Mouse (Mus musculus): Measurements from ENCODE around the gene Copg1.

The Copg1 gene

DNA sequence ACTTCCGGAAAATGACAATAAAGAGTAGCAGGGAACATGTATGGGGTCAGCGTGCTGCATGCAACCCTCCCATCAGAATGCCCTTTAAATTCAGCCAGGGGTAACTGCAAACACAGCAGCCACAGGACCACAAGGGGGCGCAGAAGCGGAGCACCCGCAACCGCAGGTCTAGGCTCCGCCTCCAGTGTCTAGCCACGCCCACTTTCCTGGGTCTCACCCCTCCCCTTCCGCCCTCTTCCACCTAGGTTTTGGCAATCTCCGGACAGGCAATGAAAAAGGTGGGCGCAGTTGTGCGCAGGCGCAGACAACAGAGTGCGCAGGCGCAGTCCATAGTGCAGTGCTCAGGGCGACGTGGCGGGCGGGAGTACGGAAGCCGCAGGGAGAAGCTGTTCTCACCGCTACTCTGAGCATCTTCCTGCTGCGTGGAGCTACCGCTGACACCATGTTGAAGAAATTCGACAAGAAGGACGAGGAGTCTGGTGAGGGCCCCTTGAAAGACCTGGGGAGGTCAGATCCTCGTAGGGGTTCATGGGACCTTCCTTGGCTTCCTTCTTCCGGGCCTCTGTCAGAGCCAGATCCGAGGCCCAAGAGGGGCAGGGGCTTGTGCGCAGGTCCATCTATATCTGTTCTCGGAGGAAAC is at the start of gene Copg1:
TSS of gene Copg1 (plus strand) at position 221 of the 640 bp plus-strand sequence.
- DNase-seq: peak; percentile 99

DNA sequence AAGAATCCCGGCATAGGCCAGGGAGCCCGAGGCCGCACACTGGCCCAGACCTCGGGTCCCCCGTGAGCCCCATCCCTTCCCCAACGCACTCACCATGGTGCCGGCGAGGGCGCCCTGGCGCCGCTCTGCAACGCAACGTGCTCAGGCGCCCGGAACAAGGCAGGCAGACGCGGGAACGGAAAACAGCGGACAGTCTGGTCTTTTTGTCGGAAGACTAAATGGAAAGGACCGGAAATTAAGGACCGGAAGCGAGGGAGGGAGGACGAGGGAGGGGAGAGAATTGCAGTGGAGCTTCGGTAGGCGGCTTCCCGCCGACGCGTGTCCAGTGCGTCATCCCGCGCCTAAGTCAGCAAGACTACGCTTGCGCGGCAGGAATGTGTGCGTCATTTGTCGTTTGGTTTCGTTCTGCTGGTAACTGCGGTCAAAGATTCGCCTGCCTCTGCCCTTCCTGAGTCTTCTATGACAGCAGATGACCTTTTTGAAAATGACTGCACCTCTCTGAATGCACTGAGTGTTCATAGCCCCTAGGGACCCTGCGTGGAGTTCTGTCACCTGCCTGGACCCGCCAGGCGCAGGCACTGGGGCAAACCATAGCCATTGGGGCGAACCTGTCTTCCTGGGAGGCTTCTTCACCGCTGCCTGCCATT is 48.9 kb upstream of the Copg1 start, which contains the start of gene Isy1:
TSS of gene Isy1 (minus strand) at position 248 of the 647 bp plus-strand sequence.
- DNase-seq: peak; percentile 96

DNA sequence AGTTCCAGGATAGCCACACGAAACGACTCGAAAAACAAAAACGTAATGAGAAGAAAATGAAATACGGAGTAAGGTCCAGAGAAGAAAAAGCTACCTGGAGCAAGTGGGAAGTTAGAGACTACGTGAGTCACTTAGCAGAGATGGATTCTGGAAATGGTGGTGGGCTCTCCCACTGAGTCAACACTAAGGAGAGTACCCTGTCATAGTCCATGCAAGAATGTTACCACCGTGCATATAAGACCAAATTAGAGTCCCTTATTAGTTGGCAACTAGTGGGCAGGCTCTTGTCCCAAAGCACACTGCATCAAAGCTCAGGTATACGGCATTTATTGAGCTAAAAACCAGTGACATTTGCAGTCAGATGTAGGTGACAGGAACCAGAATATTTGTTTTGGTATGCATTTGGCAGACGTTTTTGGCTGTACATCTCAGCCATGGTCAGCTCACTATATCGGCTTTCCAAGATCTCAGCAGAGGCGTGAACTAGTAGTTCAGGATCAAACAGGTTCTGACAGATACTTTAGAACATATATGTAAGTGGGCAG is 47.7 kb upstream of the Copg1 start:
- no peak for DNase-seq

DNA sequence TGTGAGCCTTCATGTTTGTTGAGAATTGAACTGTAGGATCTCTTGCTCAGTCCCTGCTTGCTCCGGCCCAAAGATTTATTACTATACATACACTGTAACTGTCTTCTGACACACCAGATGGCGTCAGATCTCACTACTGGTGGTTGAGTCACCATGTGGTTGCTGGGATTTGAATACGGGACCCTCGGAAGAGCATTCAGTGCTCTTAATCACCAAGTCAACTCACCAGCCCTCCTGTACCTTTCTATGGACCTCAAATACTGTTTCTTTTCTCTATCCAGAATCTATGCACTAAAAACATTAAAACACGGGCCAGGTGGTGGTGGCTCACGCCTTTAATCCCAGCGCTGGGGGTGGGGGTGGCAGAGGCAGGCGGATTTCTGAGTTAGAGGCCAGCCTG is 46.0 kb upstream of the Copg1 start:
- no peak for DNase-seq

DNA sequence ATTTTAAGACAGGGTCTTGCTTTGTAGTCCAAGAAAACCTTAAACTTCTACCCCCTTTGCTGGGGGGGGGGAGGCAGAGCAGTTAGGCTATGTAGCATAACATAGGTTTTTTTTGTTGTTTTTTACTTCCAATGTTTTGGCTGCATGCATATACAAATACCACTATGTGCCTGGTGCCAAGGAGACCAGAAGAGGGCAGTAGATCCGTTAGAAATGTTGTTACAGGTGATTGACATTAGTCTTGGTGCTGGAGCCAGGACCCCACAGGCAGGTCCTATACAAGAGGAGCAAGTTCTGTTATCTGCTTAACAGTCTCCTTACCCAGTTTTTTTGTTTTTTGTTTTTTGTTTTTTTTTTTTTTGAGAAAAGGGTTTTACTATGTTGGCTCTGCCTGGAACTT is 45.4 kb upstream of the Copg1 start:
- no peak for DNase-seq

DNA sequence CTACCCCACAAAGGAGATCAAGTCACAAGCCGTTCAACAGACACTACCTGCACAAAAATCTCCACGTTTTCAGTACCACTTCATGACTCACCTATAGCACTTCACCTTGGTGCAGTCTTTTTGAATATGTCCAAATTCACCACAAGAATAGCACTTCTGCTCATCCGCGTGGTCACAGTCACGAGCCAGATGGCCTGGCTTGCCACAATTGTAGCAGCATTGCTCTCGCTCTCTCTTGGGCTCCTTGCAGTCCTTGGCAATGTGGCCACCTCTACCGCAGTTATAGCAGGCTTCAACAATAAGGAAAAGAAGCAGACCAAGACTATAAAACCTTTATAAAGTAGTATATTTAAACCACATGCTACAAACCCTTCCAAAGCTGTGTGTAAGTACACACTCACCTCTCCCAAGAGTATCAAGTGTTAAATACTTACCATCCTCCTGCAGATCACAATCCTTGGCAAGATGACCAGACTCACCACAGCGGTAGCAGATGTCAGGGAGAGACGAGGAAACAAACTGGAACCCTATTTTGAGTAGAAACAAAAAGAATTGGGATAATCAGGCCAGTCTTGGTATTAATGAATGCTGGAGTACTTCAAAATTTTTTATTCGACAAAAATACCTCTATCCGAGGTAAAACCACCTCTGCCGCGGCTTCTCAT is 42.5 kb upstream of the Copg1 start:
- peak; percentile 72 for DNase-seq

DNA sequence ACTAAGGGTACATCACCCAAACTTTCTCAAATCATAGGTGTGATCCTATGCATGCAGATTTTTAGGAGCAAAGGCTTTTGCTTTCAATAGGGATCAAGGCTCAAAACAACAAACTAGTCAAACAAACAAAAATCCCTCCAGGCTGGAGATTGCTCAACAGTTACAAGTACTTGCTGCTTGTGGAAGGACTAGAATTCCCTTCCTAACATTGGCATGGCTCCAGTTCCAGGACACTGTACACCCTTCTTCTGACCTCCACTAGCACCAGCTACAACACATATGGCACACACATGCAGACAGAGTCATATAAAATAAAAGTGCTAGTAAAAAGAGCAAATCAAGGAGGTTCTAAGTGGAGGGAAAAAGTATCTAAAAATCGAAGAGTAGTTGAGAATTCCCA is 40.8 kb upstream of the Copg1 start:
- no peak for DNase-seq

DNA sequence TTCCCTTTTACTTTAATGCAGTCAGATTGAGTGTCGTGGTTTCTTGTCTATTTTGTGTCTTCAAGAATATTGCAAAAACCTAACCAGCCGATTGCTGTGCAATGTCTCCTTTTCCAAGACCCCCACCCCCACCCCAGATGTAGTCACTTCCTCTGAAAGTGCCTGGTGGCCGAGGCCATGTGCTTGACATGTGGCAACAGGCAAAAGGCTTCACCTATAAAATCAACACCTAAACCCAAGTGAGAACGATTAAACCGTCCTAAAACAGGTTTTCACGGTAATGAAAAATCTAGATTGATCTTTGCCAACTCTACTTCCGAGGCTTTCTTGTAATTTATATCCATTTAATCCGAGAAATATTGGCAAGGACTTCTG is 37.8 kb upstream of the Copg1 start:
- no peak for DNase-seq

DNA sequence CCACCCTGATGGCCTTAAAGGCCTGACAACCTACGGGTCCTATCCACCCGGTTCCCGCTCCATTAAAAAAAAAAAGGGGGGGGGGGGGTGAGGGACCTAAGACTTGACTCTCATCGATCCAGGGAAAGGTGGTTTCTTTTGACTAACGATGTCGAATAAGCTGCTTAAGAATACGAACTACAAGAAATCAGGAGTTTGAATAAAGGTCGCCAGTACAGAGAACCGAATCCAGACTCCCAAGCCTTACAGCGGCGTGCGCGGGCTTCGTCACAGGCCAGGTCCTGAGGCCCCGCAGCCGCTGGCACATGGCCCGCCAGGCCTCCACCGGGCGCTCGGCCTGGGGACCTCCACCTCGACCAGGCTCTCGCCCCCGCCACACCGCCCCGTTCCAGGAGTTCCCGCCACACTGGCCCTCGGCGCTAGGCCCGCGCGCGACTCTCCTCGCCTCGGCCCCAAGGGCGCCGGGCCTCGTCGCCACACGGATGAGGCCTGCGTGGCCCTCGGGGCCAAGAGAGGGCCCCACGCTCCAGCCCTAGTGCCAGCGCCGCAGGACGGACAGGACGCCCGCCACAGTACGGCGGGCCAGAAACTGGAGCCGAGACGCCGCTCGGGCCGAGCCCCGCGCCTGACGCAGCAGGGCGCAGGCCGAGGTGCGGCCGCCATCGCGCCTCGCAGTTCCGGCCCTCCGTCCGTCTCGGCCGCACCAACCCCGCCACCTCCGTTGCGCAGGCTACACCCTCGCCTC is 37.3 kb upstream of the Copg1 start:
- DNase-seq: peak; percentile 77

DNA sequence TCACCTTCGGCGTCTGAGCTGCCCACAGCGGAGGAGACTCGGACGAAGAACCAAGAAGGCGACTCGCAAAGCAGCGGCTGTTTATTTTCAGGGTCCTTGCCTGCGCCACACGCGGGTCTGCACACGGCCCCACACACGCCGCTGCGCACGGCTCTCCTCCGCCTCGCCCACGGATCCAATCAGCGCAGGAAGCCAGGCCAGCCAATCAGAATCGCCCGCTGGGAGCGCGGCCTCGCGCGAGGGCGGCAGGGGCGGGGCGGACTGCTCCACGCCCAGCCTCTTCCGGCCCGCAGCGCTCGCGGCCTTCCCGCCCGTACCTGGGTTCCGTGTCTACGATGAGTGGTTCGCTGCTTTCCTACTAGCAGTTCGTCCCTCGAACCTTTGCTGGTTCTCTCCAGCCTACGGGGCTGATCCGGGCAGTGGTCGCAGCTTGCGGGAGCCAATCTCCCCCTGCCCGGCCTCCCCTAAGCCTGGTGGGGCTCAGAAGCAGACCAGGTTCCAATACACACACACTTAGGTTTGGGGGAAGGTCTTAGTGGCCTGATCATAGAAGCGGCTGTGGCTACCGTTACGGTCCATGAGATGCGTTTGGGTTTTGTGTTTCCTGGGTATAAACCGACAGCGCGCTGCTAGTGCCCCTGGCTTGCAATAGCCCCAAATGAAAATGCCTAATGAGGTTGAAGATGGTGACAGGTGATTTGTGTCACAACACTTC is 36.6 kb upstream of the Copg1 start, which contains the start of gene Cnbp:
TSS of gene Cnbp (minus strand) at position 207 of the 715 bp plus-strand sequence.
- DNase-seq: peak; percentile 97

DNA sequence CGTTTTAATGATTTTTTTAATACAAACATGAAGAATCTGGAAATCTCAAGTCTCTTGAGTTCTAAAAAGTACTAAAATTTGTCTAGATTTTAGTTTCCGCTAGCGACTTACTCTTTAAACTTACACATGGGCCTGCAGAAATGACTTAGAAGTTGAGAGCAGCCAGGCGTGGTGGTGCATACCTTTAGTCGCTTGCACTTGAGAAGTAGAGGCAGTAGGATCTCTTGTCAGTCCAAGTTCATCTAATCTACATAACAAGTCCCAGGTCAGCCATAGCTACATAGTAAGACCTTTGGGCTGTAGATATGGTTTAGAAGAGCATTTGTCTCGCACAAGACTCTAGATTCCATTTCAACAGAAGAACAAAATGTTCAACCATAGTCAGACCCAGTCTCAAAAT is 35.7 kb upstream of the Copg1 start:
- no peak for DNase-seq

DNA sequence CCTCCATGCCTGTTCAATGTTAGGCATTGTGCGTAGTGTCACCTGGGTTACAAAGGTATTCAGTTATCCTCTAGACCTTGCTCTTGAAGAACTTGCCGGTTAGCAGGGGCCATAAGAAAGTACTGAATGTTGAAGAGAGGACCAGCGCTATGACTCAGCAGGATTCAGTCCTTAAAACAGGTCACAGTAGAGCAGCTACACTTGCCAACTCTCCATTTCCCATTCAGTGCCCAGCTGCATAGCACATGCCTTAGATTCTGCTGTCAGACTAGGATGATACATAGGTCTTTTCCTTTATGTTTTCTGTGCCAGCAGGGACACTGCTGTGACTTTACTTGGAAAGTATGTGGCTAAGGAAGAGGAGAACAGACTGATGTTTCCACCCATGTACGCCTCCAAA is 34.2 kb upstream of the Copg1 start:
- no peak for DNase-seq

DNA sequence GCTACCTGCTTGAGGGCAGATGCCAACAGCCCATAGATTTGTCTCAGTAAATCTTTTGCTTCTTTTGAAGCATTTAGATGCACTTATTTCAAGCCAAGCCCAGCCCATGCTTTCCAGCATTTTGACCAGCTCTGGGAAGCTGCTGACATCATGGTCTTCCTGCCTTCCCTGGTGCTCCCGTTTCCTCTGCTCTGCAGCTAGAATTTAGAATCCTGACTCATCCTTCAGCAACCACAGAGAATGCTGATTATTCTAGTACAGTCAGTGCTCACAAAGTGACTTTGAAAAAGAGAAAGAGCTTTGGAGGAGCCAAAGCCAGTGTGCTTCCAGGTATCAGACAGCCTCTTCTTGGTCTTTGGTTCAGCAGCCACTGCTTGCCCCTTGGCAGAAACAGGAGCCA is 30.5 kb upstream of the Copg1 start:
- no peak for DNase-seq

DNA sequence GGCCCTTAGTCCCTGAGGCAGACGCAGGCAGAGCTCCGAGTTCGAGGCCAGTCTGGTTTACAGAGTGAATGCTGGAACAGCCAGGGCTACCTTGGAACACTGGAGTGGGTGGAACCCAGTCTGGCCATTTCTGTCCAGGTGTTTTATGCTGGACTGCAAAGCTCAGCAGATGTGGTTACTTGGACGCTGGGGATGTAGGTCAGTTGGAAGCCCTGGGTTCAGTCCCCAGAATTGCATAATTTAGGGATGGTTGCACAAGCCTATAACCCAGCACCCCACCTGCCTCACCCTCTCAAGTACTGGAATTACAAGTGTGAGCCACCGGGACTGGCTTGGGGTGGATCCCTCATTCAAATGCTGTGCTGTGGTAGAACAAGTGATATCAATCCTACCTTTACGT is 21.4 kb upstream of the Copg1 start:
- DNase-seq: no peak

DNA sequence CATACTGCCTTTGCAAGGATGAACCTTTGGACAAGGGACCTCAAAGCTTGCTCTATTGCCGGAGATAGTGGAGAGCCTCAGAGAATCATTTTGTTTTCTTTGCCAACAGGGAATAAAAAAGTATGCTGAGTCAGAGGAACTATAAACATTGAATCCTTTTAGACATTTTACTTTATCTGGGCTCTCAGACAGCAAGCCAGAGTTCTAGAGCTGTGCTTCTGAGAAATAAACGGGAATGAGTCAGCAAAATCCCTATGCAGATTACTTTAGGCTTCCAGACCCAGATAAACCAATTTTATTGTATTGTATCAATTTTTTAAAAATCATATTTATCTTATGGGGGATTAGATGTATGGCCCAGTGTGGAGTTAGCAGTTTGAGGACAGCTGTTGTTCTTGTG is 20.4 kb upstream of the Copg1 start:
- no peak for DNase-seq

DNA sequence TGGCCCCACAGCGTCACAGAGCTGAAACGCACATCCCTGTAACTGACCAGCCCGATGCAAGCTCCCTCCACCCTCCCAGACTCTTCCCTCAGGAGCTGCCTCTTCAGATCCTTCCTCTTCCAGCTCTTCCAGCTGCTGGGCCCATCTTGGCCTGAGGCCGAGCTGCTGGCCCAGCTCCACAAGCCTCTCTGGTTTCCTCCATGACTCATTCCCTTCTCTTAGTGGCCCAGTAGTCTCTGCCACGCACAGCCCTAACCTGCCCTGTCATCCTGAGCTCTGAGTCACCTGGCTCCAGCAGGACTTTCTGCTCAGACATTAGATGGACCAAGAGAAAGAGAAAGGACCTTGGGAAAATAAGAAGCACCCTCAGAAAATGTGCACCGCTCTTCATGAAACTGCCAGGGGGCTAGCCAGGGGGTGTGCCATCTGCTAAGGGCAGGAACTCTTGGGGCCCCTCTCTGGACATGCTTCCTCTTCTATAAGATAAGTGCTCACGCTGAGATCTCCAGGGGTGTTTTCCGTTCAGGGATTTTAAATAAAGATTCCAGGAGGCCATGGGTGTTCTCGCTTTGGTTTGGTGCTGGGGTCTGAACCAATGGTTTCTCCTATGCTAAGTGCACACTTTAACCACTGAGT is 18.6 kb upstream of the Copg1 start:
- no peak for DNase-seq

DNA sequence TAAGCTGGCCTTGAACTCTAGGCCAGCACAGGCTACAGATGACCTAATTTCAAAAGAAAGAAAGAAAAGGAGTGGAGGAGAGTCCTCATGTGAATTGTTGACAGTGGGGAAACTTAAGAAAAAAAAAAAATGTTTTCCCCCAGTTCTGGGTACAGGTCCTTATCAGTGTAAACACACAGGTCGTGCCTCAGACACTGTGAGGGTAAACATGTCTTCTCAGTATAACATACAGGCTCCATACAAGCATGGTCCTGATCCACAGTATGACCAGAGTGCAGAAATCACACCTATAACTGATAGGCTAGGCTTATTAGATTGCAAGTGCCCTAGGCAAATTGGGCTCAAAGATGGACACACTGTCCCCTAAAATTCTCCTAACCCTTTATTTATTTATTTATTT is 17.2 kb upstream of the Copg1 start:
- DNase-seq: no peak

DNA sequence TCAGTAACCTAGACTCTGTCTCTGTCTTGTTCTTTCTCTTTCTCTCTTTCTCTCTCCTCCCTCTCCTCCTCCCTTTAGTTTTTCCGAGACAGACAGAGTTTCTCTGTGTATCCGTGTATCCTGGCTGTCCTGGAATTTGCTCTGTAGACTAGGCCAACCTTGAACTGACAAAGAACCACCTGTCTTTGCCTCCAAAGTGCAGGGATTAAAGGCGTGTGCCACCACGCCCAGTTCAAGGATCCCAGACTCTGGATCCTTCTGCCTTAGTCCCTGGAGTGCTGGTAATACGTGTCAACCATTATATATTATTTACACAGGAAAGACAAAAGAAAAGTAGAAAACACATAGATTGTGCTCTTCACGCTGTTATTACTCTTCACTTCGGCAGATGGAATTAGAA is 16.4 kb upstream of the Copg1 start:
- no peak for DNase-seq

DNA sequence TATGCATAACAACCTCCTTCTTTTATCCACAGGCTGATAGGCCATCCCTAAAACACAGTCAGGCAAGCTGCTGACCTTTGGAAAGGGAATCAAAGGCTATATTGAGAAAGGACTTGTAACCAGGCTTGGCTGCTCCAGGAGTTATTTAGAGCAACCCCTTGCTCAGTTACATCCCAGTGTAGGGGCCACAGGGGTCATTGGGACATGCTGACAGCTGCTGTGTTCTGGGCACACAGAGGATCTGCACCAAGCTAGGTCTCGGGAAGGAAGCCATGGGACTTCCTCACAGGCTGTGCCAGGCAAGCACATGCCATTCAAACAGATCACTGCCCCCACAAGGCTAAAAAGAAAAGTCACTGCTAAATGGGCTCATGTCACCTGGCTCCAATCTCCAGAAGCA is 14.5 kb upstream of the Copg1 start:
- no peak for DNase-seq

DNA sequence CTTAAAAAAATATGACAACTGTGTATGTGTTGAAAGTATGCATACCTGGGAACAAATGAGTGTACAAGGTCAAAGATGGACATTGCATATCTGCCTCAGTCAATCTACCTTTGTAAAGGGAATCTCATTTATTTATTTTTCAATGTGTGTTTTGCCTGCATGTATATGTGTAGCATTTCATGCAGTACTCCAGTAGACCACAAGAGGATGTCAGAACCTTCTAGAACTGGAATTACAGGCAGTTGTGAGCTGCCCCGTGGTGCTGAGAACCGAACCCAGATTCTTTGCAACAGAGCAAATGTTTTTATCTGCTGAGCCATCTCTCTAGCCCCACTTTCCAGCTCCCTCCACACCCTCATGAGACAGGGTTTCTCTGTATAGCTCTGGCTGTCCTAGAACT is 13.7 kb upstream of the Copg1 start:
- no peak for DNase-seq

DNA sequence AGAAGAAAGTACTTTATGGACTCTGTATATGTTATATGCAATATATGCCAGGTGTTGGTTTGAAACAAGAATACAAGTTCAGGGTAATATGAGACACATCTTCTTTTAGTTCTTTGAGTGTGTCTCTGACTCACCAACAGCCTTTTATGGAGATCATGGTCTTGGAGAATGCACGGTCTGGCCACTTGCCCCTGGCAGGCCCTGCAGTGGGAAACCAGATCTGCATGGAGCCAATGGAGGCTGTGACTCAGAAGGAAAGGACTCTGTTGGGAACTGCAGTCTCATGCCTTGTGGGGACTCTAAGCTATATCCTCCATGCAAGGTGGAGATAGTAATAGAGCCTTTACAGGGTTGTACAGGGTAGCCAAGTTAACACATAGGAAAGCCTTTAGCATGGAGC is 12.5 kb upstream of the Copg1 start:
- no peak for DNase-seq

DNA sequence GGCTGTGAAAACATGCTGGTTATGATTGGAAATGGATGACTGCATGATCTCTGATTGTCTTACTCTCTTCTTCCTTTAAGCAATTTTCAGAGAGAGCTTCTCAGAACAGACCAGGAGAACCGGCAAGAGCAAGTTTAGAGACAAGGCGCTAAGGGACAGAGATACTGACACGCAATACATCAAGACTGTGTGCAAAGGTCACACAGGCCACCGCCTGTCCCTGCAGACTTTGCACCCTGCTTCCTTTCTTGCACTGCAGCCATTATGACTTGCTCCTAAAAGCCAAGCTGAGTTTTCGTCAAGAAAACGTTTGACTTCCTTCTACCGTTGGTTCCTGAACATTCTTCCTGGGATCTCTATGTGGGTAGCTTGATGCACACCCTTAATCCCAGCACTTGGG is 12.1 kb upstream of the Copg1 start:
- no peak for DNase-seq
